16 mouse cellular contexts compared by ENCODE assay signal in genomic region chr6:29930665-29931064, GRCm38 (mm10). TPM values are rescaled to one million over a fixed set of nuclear protein-coding genes. Genes with fewer than 3 reads are reported as not detected.
DNase-seq lines count a peak whose midpoint lies in the region.
"Had no signal": no experiment of that assay in that cellular context is flagged by ENCODE, and none has a peak within 500 bp of the region (broad histone marks: within the 10 kb centered on the region; RNA-seq: fewer than 3 reads in every experiment).

No protein-coding gene starts in this region.

- peak; percentile 33 for DNase-seq in left cerebral cortex, adult 11 months (ENCODE audit: low spot score)
- DNase-seq in left cerebral cortex, postnatal 4 days = no peak
- DNase-seq in brain, adult 2 months (ENCODE audit: low read depth, low spot score) = peak; percentile 79
- DNase-seq in left cerebral cortex, postnatal 14 days (ENCODE audit: low spot score in 2 of 2) = peak; percentile 22 to 46
- DNase-seq in right cerebral cortex, postnatal 25 days = peak; percentile 19
- no peak for DNase-seq in adrenal gland, postnatal 4 days (ENCODE audit: low spot score in 2 of 2)
- no peak for DNase-seq in thymus, postnatal 14 days
- DNase-seq: B cell, adult 2 months; cerebellum, adult 18-20 months; forebrain, postnatal 0 days; heart, postnatal 14 days; lung, adult 18-20 months; lung, postnatal 4 days; thymus, adult 18-20 months; thymus, postnatal 36 days had no signal

- intact Hi-C loops in left cerebral cortex, postnatal 4 days (cut with DNase I) = no loop called here
- intact Hi-C loops in left cerebral cortex, postnatal 14 days (cut with DNase I) = no loop called here

RNA-seq across cellular contexts. Expression of gene Strip2, which starts 13.9 kb away (rescaled TPM):
- 1 to 10 TPM; 5.2 to 6.1 TPM for total RNA-seq in left cerebral cortex, postnatal 4 days (2021)
- 10 to 100 TPM; 13.2 to 14.9 TPM for total RNA-seq in left cerebral cortex, postnatal 14 days (2021)
- 1 to 10 TPM; 2.2 to 2.6 TPM for total RNA-seq in adrenal gland, postnatal 4 days (2021)
- total RNA-seq: granulocyte monocyte progenitor cell, adult 5-6 weeks had no signal

Comparison
In these comparisons a context has a peak if more than half of its experiments do, and no peak if none do; other contexts are left out.
1. DNase-seq: peak in left cerebral cortex, adult 11 months (single experiment), brain, adult 2 months (single experiment), left cerebral cortex, postnatal 14 days (2 of 2) and right cerebral cortex, postnatal 25 days (single experiment); none in left cerebral cortex, postnatal 4 days (single experiment), adrenal gland, postnatal 4 days (0 of 2) and thymus, postnatal 14 days (single experiment).